Mouse (Mus musculus): ENCODE data around the gene Zfp933. TPM values are rescaled to one million over a fixed set of nuclear protein-coding genes. Genes with fewer than 3 reads are reported as not detected.

Zfp933 gene
- polyA plus RNA-seq, 1 experiment, result 0.37 TPM

DNA sequence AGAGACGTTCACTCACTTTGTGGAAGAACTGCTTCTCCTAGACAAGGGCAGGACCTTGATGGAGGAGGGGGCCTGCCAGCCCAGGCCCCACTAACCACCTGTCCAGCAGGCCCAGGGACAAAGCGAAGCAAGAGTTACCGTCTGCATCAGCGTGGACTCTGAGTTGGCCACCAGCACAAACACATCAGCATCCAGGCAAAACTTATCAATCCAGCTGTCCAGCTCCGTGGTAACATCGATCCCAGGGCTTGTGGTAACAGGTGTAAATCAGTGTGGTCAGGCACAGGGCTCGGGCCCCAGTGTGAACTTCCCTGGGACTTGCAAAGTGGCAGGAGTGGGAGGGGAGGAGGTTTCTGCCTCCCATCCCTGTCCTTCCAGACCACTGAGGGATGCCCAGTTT is 39.1 kb upstream of the Zfp933 start:
- Histone ChIP-seq H3K4me1 (ENCODE audit: control insufficient read depth, insufficient read depth, insufficient read length) (no peaks in the 10 kb centered on the region), H3K27me3 (ENCODE audit: control insufficient read depth, insufficient read depth, low read length) (no peaks in the 10 kb centered on the region), H3K36me3 (ENCODE audit: control insufficient read depth, insufficient read depth, low read length) (peaks cover 40% of the 10 kb centered on the region), H3K27ac (ENCODE audit: insufficient read depth, low read length) (no peak overlapping the region), H3K4me3 (ENCODE audit: extremely low read depth, insufficient read depth, insufficient read length) (no peak overlapping the region)
- WGBS, result 95% methylated on average over 7 of the region's 7 CpGs
- no peak for DNase-seq (ENCODE audit: low read depth in 1 of 2, low spot score in 2 of 2)
- TF ChIP-seq POLR2A (IDR thresholded peaks at IDR 0.05; ENCODE audit: low read depth, low read length) (no peak), CTCF (IDR thresholded peaks at IDR 0.05; ENCODE audit: extremely low read depth, insufficient read depth, insufficient read length, insufficient replicate concordance) (no peak)

- WGBS, result 95% methylated on average over 12 of the region's 12 CpGs
- Histone ChIP-seq H3K27me3 (ENCODE audit: control insufficient read depth, insufficient read depth, low read length) (no peaks in the 10 kb centered on the region), H3K4me3 (ENCODE audit: extremely low read depth, insufficient read depth, insufficient read length) (no peak overlapping the region), H3K36me3 (ENCODE audit: control insufficient read depth, insufficient read depth, low read length) (peaks cover 41% of the 10 kb centered on the region), H3K27ac (ENCODE audit: insufficient read depth, low read length) (no peak overlapping the region), H3K4me1 (ENCODE audit: control insufficient read depth, insufficient read depth, insufficient read length) (no peaks in the 10 kb centered on the region)
- DNase-seq (ENCODE audit: low read depth in 1 of 2, low spot score in 2 of 2), result no peak
- TF ChIP-seq POLR2A (IDR thresholded peaks at IDR 0.05; ENCODE audit: low read depth, low read length), result no peak
Measured at GRCm38 (mm10) chr4:147886158-147886557, 38.0 kb upstream of the Zfp933 start.

DNA sequence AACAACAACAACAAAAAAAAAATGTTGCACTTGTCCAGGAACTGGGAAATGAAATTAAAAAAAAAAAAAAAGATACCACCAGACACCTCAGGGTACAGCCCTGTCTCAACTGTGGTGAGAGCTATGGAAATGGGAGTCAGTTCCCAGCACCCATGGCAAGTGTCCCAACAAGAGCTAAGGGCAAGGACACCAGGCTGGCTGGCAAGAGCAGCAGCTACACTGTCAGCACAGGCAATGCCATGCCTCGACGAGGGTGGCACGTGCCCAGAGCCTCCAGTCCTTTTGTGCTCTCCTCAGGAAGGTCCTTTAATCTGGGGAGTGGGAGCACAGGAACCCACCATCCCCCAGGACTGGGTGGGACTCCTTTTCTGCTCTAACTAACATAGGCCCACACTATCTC is 36.0 kb upstream of the Zfp933 start:
- Histone ChIP-seq H3K27ac (ENCODE audit: insufficient read depth, low read length) (no peak overlapping the region), H3K4me1 (ENCODE audit: control insufficient read depth, insufficient read depth, insufficient read length) (no peaks in the 10 kb centered on the region), H3K4me3 (ENCODE audit: extremely low read depth, insufficient read depth, insufficient read length) (no peak overlapping the region), H3K36me3 (ENCODE audit: control insufficient read depth, insufficient read depth, low read length) (peaks cover 37% of the 10 kb centered on the region), H3K27me3 (ENCODE audit: control insufficient read depth, insufficient read depth, low read length) (no peaks in the 10 kb centered on the region)
- TF ChIP-seq CTCF (IDR thresholded peaks at IDR 0.05; ENCODE audit: extremely low read depth, insufficient read depth, insufficient read length, insufficient replicate concordance), result no peak
- TF ChIP-seq POLR2A (IDR thresholded peaks at IDR 0.05; ENCODE audit: low read depth, low read length), result no peak
- DNase-seq (ENCODE audit: low read depth in 1 of 2, low spot score in 2 of 2), result no peak
- WGBS, result 96% methylated on average over 3 of the region's 3 CpGs

DNA sequence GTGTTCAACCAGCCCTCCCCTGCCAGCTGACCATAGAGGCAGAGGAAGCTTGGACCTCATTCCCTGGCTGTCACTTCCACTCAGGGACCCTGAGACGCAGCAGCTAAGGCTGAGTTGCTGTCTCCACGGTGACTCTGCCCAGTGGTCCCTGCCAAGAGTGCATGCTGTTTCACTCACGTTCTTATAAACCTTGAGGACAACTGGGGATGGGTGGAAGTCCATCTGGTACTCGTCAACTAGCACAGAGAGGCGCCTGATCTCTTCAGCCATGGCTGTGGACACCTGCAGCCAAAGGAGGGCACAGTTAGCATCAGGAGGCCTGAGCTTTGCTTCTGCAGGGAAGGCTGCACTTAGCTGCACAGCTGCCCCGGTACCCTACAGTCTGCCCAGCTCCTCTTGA is 34.9 kb upstream of the Zfp933 start:
- no peak for TF ChIP-seq POLR2A (IDR thresholded peaks at IDR 0.05; ENCODE audit: low read depth, low read length)
- no peak for TF ChIP-seq CTCF (IDR thresholded peaks at IDR 0.05; ENCODE audit: extremely low read depth, insufficient read depth, insufficient read length, insufficient replicate concordance)
- DNase-seq (ENCODE audit: low read depth in 1 of 2, low spot score in 2 of 2), result no peak
- 89% methylated on average over 6 of the region's 6 CpGs for WGBS
- Histone ChIP-seq H3K27me3 (ENCODE audit: control insufficient read depth, insufficient read depth, low read length) (no peaks in the 10 kb centered on the region), H3K27ac (ENCODE audit: insufficient read depth, low read length) (no peak overlapping the region), H3K4me1 (ENCODE audit: control insufficient read depth, insufficient read depth, insufficient read length) (no peaks in the 10 kb centered on the region), H3K4me3 (ENCODE audit: extremely low read depth, insufficient read depth, insufficient read length) (no peak overlapping the region), H3K36me3 (ENCODE audit: control insufficient read depth, insufficient read depth, low read length) (peaks cover 36% of the 10 kb centered on the region)

DNA sequence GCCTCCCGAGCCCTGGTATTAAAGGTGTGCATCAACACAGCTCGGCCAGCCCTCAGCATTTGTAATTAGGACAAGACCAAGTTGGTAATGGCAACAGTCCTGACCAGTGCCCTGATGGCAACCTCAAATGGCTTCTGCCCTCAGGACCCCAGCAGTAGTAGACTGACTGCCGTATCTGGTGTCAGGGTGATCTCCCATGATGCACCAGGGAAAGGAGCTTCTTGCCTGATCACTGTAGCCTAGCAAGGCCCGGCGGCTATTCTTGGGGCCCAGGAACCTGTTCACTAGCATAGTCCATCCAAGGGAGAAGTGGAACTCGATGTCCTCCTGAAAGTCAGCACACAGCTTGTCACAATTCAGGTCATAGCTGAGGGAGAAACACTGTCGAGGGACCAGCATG is 33.6 kb upstream of the Zfp933 start:
- H3K27me3 ChIP-seq (ENCODE audit: control insufficient read depth, insufficient read depth, low read length), result no peaks in the 10 kb centered on the region
- H3K4me1 ChIP-seq (ENCODE audit: control insufficient read depth, insufficient read depth, insufficient read length), result no peaks in the 10 kb centered on the region
- H3K4me3 ChIP-seq (ENCODE audit: extremely low read depth, insufficient read depth, insufficient read length), result no peak overlapping the region
- 96% methylated on average over 7 of the region's 7 CpGs for WGBS
- DNase-seq (ENCODE audit: low read depth in 1 of 2, low spot score in 2 of 2), result no peak
- TF ChIP-seq CTCF (IDR thresholded peaks at IDR 0.05; ENCODE audit: extremely low read depth, insufficient read depth, insufficient read length, insufficient replicate concordance), result no peak
- TF ChIP-seq POLR2A (IDR thresholded peaks at IDR 0.05; ENCODE audit: low read depth, low read length), result no peak
- H3K36me3 ChIP-seq (ENCODE audit: control insufficient read depth, insufficient read depth, low read length), result peaks cover 32% of the 10 kb centered on the region
- H3K27ac ChIP-seq (ENCODE audit: insufficient read depth, low read length), result no peak overlapping the region

- Histone ChIP-seq H3K36me3 (ENCODE audit: control insufficient read depth, insufficient read depth, low read length) (peaks cover 26% of the 10 kb centered on the region), H3K27ac (ENCODE audit: insufficient read depth, low read length) (no peak overlapping the region), H3K27me3 (ENCODE audit: control insufficient read depth, insufficient read depth, low read length) (no peaks in the 10 kb centered on the region), H3K4me3 (ENCODE audit: extremely low read depth, insufficient read depth, insufficient read length) (no peak overlapping the region), H3K4me1 (ENCODE audit: control insufficient read depth, insufficient read depth, insufficient read length) (no peaks in the 10 kb centered on the region)
- WGBS, result 87% methylated on average over 5 of the region's 5 CpGs
- TF ChIP-seq CTCF (IDR thresholded peaks at IDR 0.05; ENCODE audit: extremely low read depth, insufficient read depth, insufficient read length, insufficient replicate concordance) (no peak), POLR2A (IDR thresholded peaks at IDR 0.05; ENCODE audit: low read depth, low read length) (no peak)
- no peak for DNase-seq (ENCODE audit: low read depth in 1 of 2, low spot score in 2 of 2)
Measured at GRCm38 (mm10) chr4:147879865-147880264, 31.7 kb upstream of the Zfp933 start.

DNA sequence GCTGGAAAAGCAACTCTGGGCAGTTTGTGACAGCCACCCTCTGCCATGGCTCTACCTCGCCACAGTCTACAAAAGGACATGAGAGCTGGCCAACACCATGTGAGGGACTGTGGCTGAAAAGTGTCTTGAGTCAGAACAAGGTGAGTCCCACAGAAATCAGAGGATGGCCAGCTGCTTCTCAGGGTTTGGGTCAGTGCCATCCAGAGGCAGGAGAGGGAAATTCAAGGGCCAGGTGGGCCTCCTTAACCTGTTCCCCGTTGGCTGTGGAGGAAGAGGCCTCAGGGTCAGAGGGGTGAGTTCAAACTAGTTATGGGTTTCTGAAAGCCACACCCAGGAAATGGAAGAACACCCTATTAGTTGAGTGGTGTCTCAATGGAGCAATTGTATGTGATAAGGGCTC is 31.3 kb upstream of the Zfp933 start:
- TF ChIP-seq POLR2A (IDR thresholded peaks at IDR 0.05; ENCODE audit: low read depth, low read length), result no peak
- no peak for TF ChIP-seq CTCF (IDR thresholded peaks at IDR 0.05; ENCODE audit: extremely low read depth, insufficient read depth, insufficient read length, insufficient replicate concordance)
- DNase-seq (ENCODE audit: low read depth in 1 of 2, low spot score in 2 of 2), result no peak
- H3K36me3 ChIP-seq (ENCODE audit: control insufficient read depth, insufficient read depth, low read length), result peaks cover 27% of the 10 kb centered on the region
- no peaks in the 10 kb centered on the region for H3K27me3 ChIP-seq (ENCODE audit: control insufficient read depth, insufficient read depth, low read length)
- no peaks in the 10 kb centered on the region for H3K4me1 ChIP-seq (ENCODE audit: control insufficient read depth, insufficient read depth, insufficient read length)
- 61% methylated on average over 2 of the region's 2 CpGs for WGBS
- H3K27ac ChIP-seq (ENCODE audit: insufficient read depth, low read length), result no peak overlapping the region
- no peak overlapping the region for H3K4me3 ChIP-seq (ENCODE audit: extremely low read depth, insufficient read depth, insufficient read length)

Data from spleen, adult 2 months (tissue).